Mouse (Mus musculus) splenic B cell, adult 2 months (primary cell): ENCODE measurements around the gene Neu3.
A peak's percentile ranks its signal among the peaks of the same experiment; 100 is the strongest.

Experiments used
- DNase-seq: peaks from one replicate; pipeline ENCODE4 v3.0.0-alpha.2; 2011; ENCODE audit warnings: low read depth, low spot score
- H3K27me3 ChIP-seq: 2 replicates; pipeline ENCODE4 v1.6.1; 2012; ENCODE audit warnings: mild to moderate bottlenecking, low read length, moderate library complexity, mixed read lengths; ENCODE audit not compliant: control insufficient read depth, poor library complexity, insufficient read depth, severe bottlenecking
- H3K36me3 ChIP-seq: 2 replicates; pipeline ENCODE4 v1.6.1; 2012; ENCODE audit warnings: mild to moderate bottlenecking, low read length, moderate library complexity, mixed read lengths; ENCODE audit not compliant: control insufficient read depth, poor library complexity, insufficient read depth, severe bottlenecking

The Neu3 gene

GRCm38 (mm10) chr7:99851121-99851520 is 22.9 kb upstream of the Neu3 start:
- Histone ChIP-seq H3K27me3 (no peaks in the 10 kb centered on the region), H3K36me3 (peaks cover 1% of the 10 kb centered on the region)
- no peak for DNase-seq

GRCm38 (mm10) chr7:99850534-99850933 is 22.3 kb upstream of the Neu3 start:
- peaks cover 1% of the 10 kb centered on the region for H3K36me3 ChIP-seq
- no peaks in the 10 kb centered on the region for H3K27me3 ChIP-seq
- DNase-seq, result no peak

GRCm38 (mm10) chr7:99845533-99846236 is 17.5 kb upstream of the Neu3 start:
- no peak for DNase-seq
- Histone ChIP-seq H3K27me3 (no peaks in the 10 kb centered on the region), H3K36me3 (peaks cover 9% of the 10 kb centered on the region)

- Histone ChIP-seq H3K36me3 (peaks cover 22% of the 10 kb centered on the region), H3K27me3 (no peaks in the 10 kb centered on the region)
- no peak for DNase-seq
Observed at GRCm38 (mm10) chr7:99838241-99838640, 10.0 kb upstream of the Neu3 start.

GRCm38 (mm10) chr7:99837358-99838071 is 9.3 kb upstream of the Neu3 start:
- H3K27me3 ChIP-seq, result no peaks in the 10 kb centered on the region
- DNase-seq, result no peak
- peaks cover 22% of the 10 kb centered on the region for H3K36me3 ChIP-seq

- peaks cover 17% of the 10 kb centered on the region for H3K36me3 ChIP-seq
- DNase-seq, result no peak
- no peaks in the 10 kb centered on the region for H3K27me3 ChIP-seq
Observed at GRCm38 (mm10) chr7:99836781-99837180, 8.6 kb upstream of the Neu3 start.

GRCm38 (mm10) chr7:99834314-99834853 is 6.2 kb upstream of the Neu3 start:
- peaks cover 8% of the 10 kb centered on the region for H3K36me3 ChIP-seq

GRCm38 (mm10) chr7:99833846-99834222 is 5.6 kb upstream of the Neu3 start:
- peak; percentile 15 for DNase-seq

More at GRCm38 (mm10) chr7:99834314-99834853, 6.2 kb upstream of the Neu3 start:
- DNase-seq, result no peak
- H3K27me3 ChIP-seq, result no peaks in the 10 kb centered on the region

GRCm38 (mm10) chr7:99833115-99833845 is 5.1 kb upstream of the Neu3 start:
- H3K36me3 ChIP-seq, result peaks cover 4% of the 10 kb centered on the region
- no peaks in the 10 kb centered on the region for H3K27me3 ChIP-seq
- DNase-seq, result peak; percentile 78

More at GRCm38 (mm10) chr7:99833846-99834222, 5.6 kb upstream of the Neu3 start:
- Histone ChIP-seq H3K36me3 (peaks cover 8% of the 10 kb centered on the region), H3K27me3 (no peaks in the 10 kb centered on the region)

GRCm38 (mm10) chr7:99826096-99826495 is 2.1 kb downstream of the Neu3 start:
- no peaks in the 10 kb centered on the region for H3K36me3 ChIP-seq
- no peak for DNase-seq
- no peaks in the 10 kb centered on the region for H3K27me3 ChIP-seq

- Histone ChIP-seq H3K36me3 (no peaks in the 10 kb centered on the region), H3K27me3 (no peaks in the 10 kb centered on the region)
- no peak for DNase-seq
Observed at GRCm38 (mm10) chr7:99825511-99825910, 2.7 kb downstream of the Neu3 start.

GRCm38 (mm10) chr7:99824649-99825483 is 3.4 kb downstream of the Neu3 start:
- Histone ChIP-seq H3K36me3 (no peaks in the 10 kb centered on the region), H3K27me3 (no peaks in the 10 kb centered on the region)
- DNase-seq, result no peak

GRCm38 (mm10) chr7:99823045-99823663 is 5.1 kb downstream of the Neu3 start:
- no peaks in the 10 kb centered on the region for H3K36me3 ChIP-seq
- no peak for DNase-seq
- H3K27me3 ChIP-seq, result no peaks in the 10 kb centered on the region

- no peaks in the 10 kb centered on the region for H3K36me3 ChIP-seq
- H3K27me3 ChIP-seq, result no peaks in the 10 kb centered on the region
- DNase-seq, result no peak
Observed at GRCm38 (mm10) chr7:99822426-99822825, 5.8 kb downstream of the Neu3 start.
